Mouse (Mus musculus) T-cell, adult 2 months (primary cell): Measurements from ENCODE around the gene Zfp108.
A peak's percentile ranks its signal among the peaks of the same experiment; 100 is the strongest.
"Not testable (repeated sequence)": the region's sequence is repeated elsewhere in the genome, so short reads cannot be mapped to it uniquely, and the experiment has no call there.

Experiments used
- DNase-seq: peaks from one replicate; pipeline ENCODE4 v3.0.0; 2022; ENCODE audit warnings: low spot score

Gene Zfp108

GRCm38 (mm10) chr7:24254633-24255474 is at the start of gene Zfp108:
Gene Zfp108 (plus strand): TSS chr7:24254794.
- DNase-seq = peak; percentile 26

GRCm38 (mm10) chr7:24207488-24208261 is 46.9 kb upstream of the Zfp108 start:
- DNase-seq = no peak

GRCm38 (mm10) chr7:24208282-24208886 is 46.2 kb upstream of the Zfp108 start:
- DNase-seq = no peak

GRCm38 (mm10) chr7:24210296-24210695 is 44.3 kb upstream of the Zfp108 start:
- no peak for DNase-seq

GRCm38 (mm10) chr7:24211343-24211742 is 43.3 kb upstream of the Zfp108 start, which contains the start of gene Zfp111:
Gene Zfp111 (minus strand): TSS chr7:24211443.
- no peak for DNase-seq

GRCm38 (mm10) chr7:24237040-24237791 is 17.4 kb upstream of the Zfp108 start, which contains the start of gene Zfp109:
Gene Zfp109 (minus strand): TSS chr7:24237560.
- DNase-seq = peak; percentile 50

- no peak for DNase-seq
Observed at GRCm38 (mm10) chr7:24253779-24254615, 597 bp upstream of the Zfp108 start.

GRCm38 (mm10) chr7:24259306-24259999 is 4.9 kb downstream of the Zfp108 start:
- DNase-seq = no peak

- DNase-seq = no peak
Observed at GRCm38 (mm10) chr7:24260000-24260312, 5.4 kb downstream of the Zfp108 start.

- DNase-seq = peak; percentile 7
Observed at GRCm38 (mm10) chr7:24268176-24269155, 13.9 kb downstream of the Zfp108 start.

GRCm38 (mm10) chr7:24269256-24269655 is 14.7 kb downstream of the Zfp108 start:
- no peak for DNase-seq

GRCm38 (mm10) chr7:24269667-24270287 is 15.2 kb downstream of the Zfp108 start:
- DNase-seq = no peak

- DNase-seq = peak; percentile 69
Observed at GRCm38 (mm10) chr7:24270288-24270672, 15.7 kb downstream of the Zfp108 start, which contains the start of gene Zfp93. Gene Zfp93 (plus strand): TSS chr7:24270420.

GRCm38 (mm10) chr7:24271191-24271590 is 16.6 kb downstream of the Zfp108 start:
- DNase-seq = no peak

- no peak for DNase-seq
Observed at GRCm38 (mm10) chr7:24274456-24274855, 19.9 kb downstream of the Zfp108 start.

- DNase-seq = not testable (repeated sequence)
Observed at GRCm38 (mm10) chr7:24278771-24279170, 24.2 kb downstream of the Zfp108 start.

- DNase-seq = no peak
Observed at GRCm38 (mm10) chr7:24280031-24280857, 25.6 kb downstream of the Zfp108 start.

GRCm38 (mm10) chr7:24280858-24281145 is 26.2 kb downstream of the Zfp108 start:
- no peak for DNase-seq
